Mouse (Mus musculus): ENCODE measurements around the gene Olfr1477. TPM values are rescaled to one million over a fixed set of nuclear protein-coding genes. Genes with fewer than 3 reads are reported as not detected.
"Not testable (repeated sequence)": the region's sequence is repeated elsewhere in the genome, so short reads cannot be mapped to it uniquely, and the experiment has no call there.

Gene Olfr1477
- total RNA-seq (2022) = not detected

GRCm38 (mm10) chr19:13500246-13500645 is at the start of gene Olfr1477:
Gene Olfr1477 (plus strand): TSS chr19:13500546.
- DNase-seq (ENCODE audit: low spot score in 2 of 2) = no peak

- no peak for DNase-seq (ENCODE audit: low spot score in 2 of 2)
These were observed 44.4 kb upstream of the Olfr1477 start, which contains the start of gene Olfr1472 for GRCm38 (mm10) chr19:13455986-13456385. Gene Olfr1472 (minus strand): TSS chr19:13456086.

GRCm38 (mm10) chr19:13469265-13469664 is 31.1 kb upstream of the Olfr1477 start, which contains the start of gene Olfr1474:
Gene Olfr1474 (plus strand): TSS chr19:13469565.
- DNase-seq (ENCODE audit: low spot score in 2 of 2) = not testable (repeated sequence)

- no peak for DNase-seq (ENCODE audit: low spot score in 2 of 2)
These were observed 20.2 kb upstream of the Olfr1477 start, which contains the start of gene Olfr1475 for GRCm38 (mm10) chr19:13480096-13480495. Gene Olfr1475 (minus strand): TSS chr19:13480196.

GRCm38 (mm10) chr19:13527613-13528012 is 27.3 kb downstream of the Olfr1477 start, which contains the start of gene Olfr1480:
Gene Olfr1480 (plus strand): TSS chr19:13527913.
- DNase-seq (ENCODE audit: low spot score in 2 of 2) = no peak

Other genes starting within 250 kb of the Olfr1477 start
- gene Olfr1465, start 185.0 kb upstream of the Olfr1477 start, total RNA-seq (2022) = not detected
- gene Olfr1466, start 161.7 kb upstream of the Olfr1477 start, total RNA-seq (2022) = not detected
- not detected for gene Olfr1467, start 138.3 kb upstream of the Olfr1477 start, total RNA-seq (2022)
- not detected for gene Olfr1469, start 92.7 kb upstream of the Olfr1477 start, total RNA-seq (2022)
- gene Olfr1471, start 57.1 kb upstream of the Olfr1477 start, total RNA-seq (2022) = not detected
- gene Olfr1472, start 44.5 kb upstream of the Olfr1477 start, total RNA-seq (2022) = not detected
- gene Olfr1474, start 31.0 kb upstream of the Olfr1477 start, total RNA-seq (2022) = not detected
- gene Olfr1475, start 20.4 kb upstream of the Olfr1477 start, total RNA-seq (2022) = not detected
- not detected for gene Olfr1480, start 27.4 kb downstream of the Olfr1477 start, total RNA-seq (2022)
- gene Olfr1484, start 83.0 kb downstream of the Olfr1477 start, total RNA-seq (2022) = not detected
- gene Olfr1487, start 116.8 kb downstream of the Olfr1477 start, total RNA-seq (2022) = not detected
- not detected for gene Olfr1489, start 131.1 kb downstream of the Olfr1477 start, total RNA-seq (2022)
- not detected for gene Olfr1490, start 150.5 kb downstream of the Olfr1477 start, total RNA-seq (2022)
- not detected for gene Olfr1491, start 196.7 kb downstream of the Olfr1477 start, total RNA-seq (2022)
- gene Olfr1493-ps1, start 222.7 kb downstream of the Olfr1477 start, total RNA-seq (2022) = not detected
- gene Olfr1494, start 239.2 kb downstream of the Olfr1477 start, total RNA-seq (2022) = not detected

Measured in layer of hippocampus, adult 8-10 months (tissue).